Mouse (Mus musculus): ENCODE measurements around the gene Ckap5.
A peak's percentile ranks its signal among the peaks of the same experiment; 100 is the strongest.

GRCm38 (mm10) chr2:91480805-91481514 is 45.6 kb upstream of the Ckap5 start:
- peak; percentile 11; the same call in 1 of the 2 replicates for TF ChIP-seq CTCF (IDR thresholded peaks at IDR 0.05; ENCODE audit: extremely low read depth, insufficient read depth, insufficient read length, insufficient replicate concordance)
- TF ChIP-seq POLR2A (IDR thresholded peaks at IDR 0.05; ENCODE audit: low read depth, low read length) = no peak

Data from spleen, adult 2 months (tissue).